Mouse (Mus musculus): ENCODE measurements at regions not wholly inside any gene's neighbourhood (a gene's known extent, or its start where the extent isn't known, plus 50 kb on each side); places are given as distances from the start of the nearest gene placed in this dataset.

- TF ChIP-seq CTCF (conservative IDR thresholded peaks at IDR 0.05; ENCODE audit: low read length) (peak; percentile 31), NANOG (IDR thresholded peaks at IDR 0.05; ENCODE audit: borderline replicate concordance, low read length) (no peak)
Measured at GRCm38 (mm10) chr1:112451622-112452021, 586.9 kb upstream of the Dsel start.
